13 mouse cellular contexts compared by ENCODE assay signal in genomic region chr12:116582829-116583228, GRCm38 (mm10).
"Had no signal": no experiment of that assay in that cellular context is flagged by ENCODE, and none has a peak within 500 bp of the region (broad histone marks: within the 10 kb centered on the region; RNA-seq: fewer than 3 reads in every experiment).

No protein-coding gene starts in this region.

- H3K9me3 ChIP-seq: megakaryocyte, embryonic 14.5 days; neural tube, embryonic 12.5 days; stomach, embryonic 15.5 days had no signal

- DNase-seq: lung, adult 18-20 months; lung, embryonic 14.5 days; lung, postnatal 10 days; lung, postnatal 4 days; right cerebral cortex, postnatal 14 days; thymus, adult 2 months; thymus, postnatal 36 days had no signal

- H3K27ac ChIP-seq: liver, embryonic 14.5 days; neural tube, embryonic 12.5 days; stomach, embryonic 15.5 days had no signal

- H3K27me3 ChIP-seq: megakaryocyte, embryonic 14.5 days; midbrain, embryonic 13.5 days; neural tube, embryonic 12.5 days; stomach, embryonic 15.5 days had no signal

- H3K9ac ChIP-seq: liver, embryonic 14.5 days; lung, embryonic 14.5 days; midbrain, embryonic 13.5 days; neural tube, embryonic 12.5 days; stomach, embryonic 15.5 days had no signal

- H3K36me3 ChIP-seq: midbrain, embryonic 13.5 days; neural tube, embryonic 12.5 days; stomach, embryonic 15.5 days had no signal

- H3K4me2 ChIP-seq: lung, embryonic 14.5 days; midbrain, embryonic 11.5 days; midbrain, embryonic 13.5 days; neural tube, embryonic 12.5 days; stomach, embryonic 15.5 days had no signal

- H3K4me1 ChIP-seq: megakaryocyte, embryonic 14.5 days had no signal

- H3K4me3 ChIP-seq: megakaryocyte, embryonic 14.5 days; midbrain, embryonic 13.5 days; neural tube, embryonic 12.5 days; stomach, embryonic 15.5 days had no signal
